Mouse (Mus musculus) liver, embryonic 12.5 days (tissue): ENCODE data around the gene Slc16a1. TPM values are rescaled to one million over a fixed set of nuclear protein-coding genes. Genes with fewer than 3 reads are reported as not detected.
"Not testable (repeated sequence)": the region's sequence is repeated elsewhere in the genome, so short reads cannot be mapped to it uniquely, and the experiment has no call there.

Experiments used
- ATAC-seq: fragments of 200-750 bp; cut with Nextera tagmentation; 2 replicates; pipeline ENCODE4 v1.8.0; 2017; ENCODE audit warnings: moderate number of reproducible peaks, mild to moderate bottlenecking, moderate library complexity
- H3K27ac ChIP-seq: fragments of 300-500 bp; sonication (generic); 2 replicates; pipeline ENCODE4 v1.5.1; 2016; ENCODE audit warnings: mild to moderate bottlenecking
- H3K27me3 ChIP-seq: fragments of 300-500 bp; sonication (generic); replicated peaks from 2 replicates; pipeline ENCODE4 v1.6.1; 2016; ENCODE audit warnings: mild to moderate bottlenecking, moderate library complexity
- H3K36me3 ChIP-seq: fragments of 300-500 bp; sonication (generic); 2 replicates; pipeline ENCODE4 v1.6.1; 2016; ENCODE audit warnings: mild to moderate bottlenecking, moderate library complexity
- H3K4me1 ChIP-seq: fragments of 300-500 bp; sonication (generic); 2 replicates; pipeline ENCODE4 v1.6.1; 2016
- H3K4me2 ChIP-seq: fragments of 300-500 bp; sonication (generic); 2 replicates; pipeline ENCODE4 v1.6.1; 2016; ENCODE audit warnings: mild to moderate bottlenecking, moderate library complexity
- H3K4me3 ChIP-seq: fragments of 300-500 bp; sonication (generic); 2 replicates; pipeline ENCODE4 v1.5.1; 2016; ENCODE audit warnings: mild to moderate bottlenecking, moderate library complexity
- H3K9ac ChIP-seq: fragments of 300-500 bp; sonication (generic); 2 replicates; pipeline ENCODE4 v1.6.1; 2016; ENCODE audit warnings: mild to moderate bottlenecking, moderate library complexity
- H3K9me3 ChIP-seq: fragments of 300-500 bp; sonication (generic); replicated peaks from 2 replicates; pipeline ENCODE4 v1.6.1; 2016; ENCODE audit warnings: mild to moderate bottlenecking, moderate library complexity
- WGBS: fragments of 180-500 bp; shearing (Covaris S2); methylation state at CpG from one replicate; pipeline ENCODE4 v1.1.7; 2016; ENCODE audit not compliant: insufficient replicate concordance; 5-methylcytosine and 5-hydroxymethylcytosine counted together
- polyA plus RNA-seq: library from polyadenylated mRNA; unstranded; fragments of >200 nt; fragmentation: Nextera tagmentation; extraction: Ambion mirVana; gene quantifications from 2 replicates; pipeline ENCODE4 v1.2.1, GENCODE M21; 2016

Gene Slc16a1
- polyA plus RNA-seq, 1 experiment from 2014 or later, result 95.7 TPM

- no peak overlapping the region for H3K4me3 ChIP-seq
- H3K4me2 ChIP-seq, result no peak overlapping the region
- H3K9ac ChIP-seq, result no peak overlapping the region
- H3K4me1 ChIP-seq, result peaks cover 53% of the 10 kb centered on the region
- 57% methylated on average over 10 of the region's 10 CpGs for WGBS
- no peak overlapping the region for H3K27ac ChIP-seq
- no peaks in the 10 kb centered on the region for H3K9me3 ChIP-seq
- no peaks in the 10 kb centered on the region for H3K36me3 ChIP-seq
- H3K27me3 ChIP-seq, result no peaks in the 10 kb centered on the region
- ATAC-seq, result no peak
These were observed 29.0 kb downstream of the Slc16a1 start for GRCm38 (mm10) chr3:104667451-104667850.

GRCm38 (mm10) chr3:104668989-104669388 lies 30.5 kb downstream of the Slc16a1 start:
- H3K27ac ChIP-seq, result no peak overlapping the region
- H3K36me3 ChIP-seq, result no peaks in the 10 kb centered on the region
- no peak overlapping the region for H3K4me3 ChIP-seq
- no peak for ATAC-seq
- H3K9me3 ChIP-seq, result no peaks in the 10 kb centered on the region
- H3K4me1 ChIP-seq, result peaks cover 61% of the 10 kb centered on the region
- 0 out of 2 replicates have a peak overlapping the region, but pooled peaks have one; percentile 37 for H3K9ac ChIP-seq
- no peaks in the 10 kb centered on the region for H3K27me3 ChIP-seq
- H3K4me2 ChIP-seq, result no peak overlapping the region
- 76% methylated on average over 5 of the region's 5 CpGs for WGBS

GRCm38 (mm10) chr3:104669856-104670182 lies 31.4 kb downstream of the Slc16a1 start:
- H3K4me1 ChIP-seq, result peaks cover 69% of the 10 kb centered on the region
- H3K27ac ChIP-seq, result peak overlapping the region; percentile 96
- H3K4me2 ChIP-seq, result peak overlapping the region; percentile 36
- H3K9ac ChIP-seq, result peak overlapping the region; percentile 57
- peak; percentile 11 for ATAC-seq
- 50% methylated on average over 1 of the region's 1 CpGs for WGBS
- no peaks in the 10 kb centered on the region for H3K9me3 ChIP-seq
- H3K27me3 ChIP-seq, result no peaks in the 10 kb centered on the region
- no peak overlapping the region for H3K4me3 ChIP-seq
- H3K36me3 ChIP-seq, result no peaks in the 10 kb centered on the region

- ATAC-seq, result peak; percentile 70
- not testable (repeated sequence) for H3K36me3 ChIP-seq, H3K27me3 ChIP-seq, H3K9me3 ChIP-seq, H3K4me3 ChIP-seq
- H3K27ac ChIP-seq, result peak overlapping the region; percentile 96
- H3K4me1 ChIP-seq, result peaks cover 75% of the 10 kb centered on the region
- H3K4me2 ChIP-seq, result peak overlapping the region; percentile 57
- 0% methylated on average over 1 of the region's 1 CpGs for WGBS
- H3K9ac ChIP-seq, result peak overlapping the region; percentile 69
These were observed 31.9 kb downstream of the Slc16a1 start for GRCm38 (mm10) chr3:104670183-104671020.

GRCm38 (mm10) chr3:104671543-104671942 lies 33.1 kb downstream of the Slc16a1 start:
- Histone ChIP-seq H3K27ac (peak overlapping the region; percentile 96), H3K4me1 (peaks cover 82% of the 10 kb centered on the region)

GRCm38 (mm10) chr3:104672041-104672440 lies 33.6 kb downstream of the Slc16a1 start:
- H3K36me3 ChIP-seq, result no peaks in the 10 kb centered on the region
- WGBS, result 31% methylated on average over 4 of the region's 4 CpGs
- H3K4me2 ChIP-seq, result peak overlapping the region; percentile 57
- no peak overlapping the region for H3K4me3 ChIP-seq
- H3K9ac ChIP-seq, result peak overlapping the region; percentile 69
- no peaks in the 10 kb centered on the region for H3K27me3 ChIP-seq
- H3K4me1 ChIP-seq, result peaks cover 82% of the 10 kb centered on the region
- peak overlapping the region; percentile 96 for H3K27ac ChIP-seq
- no peaks in the 10 kb centered on the region for H3K9me3 ChIP-seq
- ATAC-seq, result no peak

More at GRCm38 (mm10) chr3:104671543-104671942, 33.1 kb downstream of the Slc16a1 start:
- H3K9ac ChIP-seq, result peak overlapping the region; percentile 69
- peak overlapping the region; percentile 57 for H3K4me2 ChIP-seq
- H3K27me3 ChIP-seq, result no peaks in the 10 kb centered on the region
- peak overlapping the region; percentile 13; the same call in 1 of the 2 replicates for H3K4me3 ChIP-seq
- no peaks in the 10 kb centered on the region for H3K9me3 ChIP-seq
- ATAC-seq, result peak; percentile 78
- 30% methylated on average over 6 of the region's 6 CpGs for WGBS
- no peaks in the 10 kb centered on the region for H3K36me3 ChIP-seq

GRCm38 (mm10) chr3:104673642-104674328 lies 35.3 kb downstream of the Slc16a1 start:
- peak overlapping the region; percentile 96 for H3K27ac ChIP-seq
- H3K36me3 ChIP-seq, result no peaks in the 10 kb centered on the region
- no peaks in the 10 kb centered on the region for H3K9me3 ChIP-seq
- H3K4me2 ChIP-seq, result peak overlapping the region; percentile 80
- peaks cover 72% of the 10 kb centered on the region for H3K4me1 ChIP-seq
- peak; percentile 82 for ATAC-seq
- peak overlapping the region; percentile 64 for H3K9ac ChIP-seq
- WGBS, result 45% methylated on average over 4 of the region's 4 CpGs
- no peak overlapping the region for H3K4me3 ChIP-seq
- H3K27me3 ChIP-seq, result no peaks in the 10 kb centered on the region

- peaks cover 65% of the 10 kb centered on the region for H3K4me1 ChIP-seq
- H3K27me3 ChIP-seq, result no peaks in the 10 kb centered on the region
- WGBS, result 34% methylated on average over 14 of the region's 14 CpGs
- H3K4me2 ChIP-seq, result peak overlapping the region; percentile 80
- H3K4me3 ChIP-seq, result peak overlapping the region; percentile 49
- H3K9ac ChIP-seq, result peak overlapping the region; percentile 64
- H3K27ac ChIP-seq, result peak overlapping the region; percentile 96
- no peaks in the 10 kb centered on the region for H3K36me3 ChIP-seq
- H3K9me3 ChIP-seq, result no peaks in the 10 kb centered on the region
- ATAC-seq, result no peak
These were observed 36.1 kb downstream of the Slc16a1 start for GRCm38 (mm10) chr3:104674329-104675220.

- Histone ChIP-seq H3K36me3 (no peaks in the 10 kb centered on the region), H3K4me1 (peaks cover 57% of the 10 kb centered on the region), H3K27ac (peak overlapping the region; percentile 96), H3K4me3 (peak overlapping the region; percentile 49), H3K9me3 (no peaks in the 10 kb centered on the region), H3K27me3 (no peaks in the 10 kb centered on the region), H3K4me2 (peak overlapping the region; percentile 80), H3K9ac (peak overlapping the region; percentile 64)
- WGBS, result 5% methylated on average over 23 of the region's 23 CpGs
- ATAC-seq, result peak; percentile 44; the same call in 1 of the 2 replicates
These were observed 36.9 kb downstream of the Slc16a1 start for GRCm38 (mm10) chr3:104675258-104675851.

- H3K36me3 ChIP-seq, result no peaks in the 10 kb centered on the region
- no peaks in the 10 kb centered on the region for H3K9me3 ChIP-seq
- H3K4me2 ChIP-seq, result no peak overlapping the region
- H3K9ac ChIP-seq, result 0 out of 2 replicates have a peak overlapping the region, but pooled peaks have one; percentile 12
- no peak overlapping the region for H3K27ac ChIP-seq
- H3K4me1 ChIP-seq, result peaks cover 32% of the 10 kb centered on the region
- no peak overlapping the region for H3K4me3 ChIP-seq
- no peak for ATAC-seq
- H3K27me3 ChIP-seq, result no peaks in the 10 kb centered on the region
- WGBS, result 73% methylated on average over 2 of the region's 2 CpGs
These were observed 39.3 kb downstream of the Slc16a1 start for GRCm38 (mm10) chr3:104677781-104678180.

- Histone ChIP-seq H3K4me3 (no peak overlapping the region), H3K4me1 (peaks cover 22% of the 10 kb centered on the region), H3K9ac (no peak overlapping the region), H3K27me3 (no peaks in the 10 kb centered on the region), H3K27ac (no peak overlapping the region), H3K4me2 (no peak overlapping the region), H3K9me3 (no peaks in the 10 kb centered on the region), H3K36me3 (no peaks in the 10 kb centered on the region)
- WGBS, result 76% methylated on average over 8 of the region's 8 CpGs
- ATAC-seq, result no peak
These were observed 40.4 kb downstream of the Slc16a1 start for GRCm38 (mm10) chr3:104678826-104679225.
